Mouse (Mus musculus): ENCODE data around the gene Impg2. TPM values are rescaled to one million over a fixed set of nuclear protein-coding genes. Genes with fewer than 3 reads are reported as not detected.

The Impg2 gene
- polyA plus RNA-seq, 1 experiment from 2014 or later = 0.20 TPM

GRCm38 (mm10) chr16:56307575-56307974 lies 103.5 kb downstream of the Impg2 start:
- H3K4me2 ChIP-seq = no peak overlapping the region
- 0 out of 2 replicates have a peak, but pooled peaks cover 4% of the 10 kb centered on the region for H3K4me1 ChIP-seq
- no peak for ATAC-seq (ENCODE audit: insufficient number of reproducible peaks, low FRiP score, low TSS enrichment, low read depth)
- no peak overlapping the region for H3K9ac ChIP-seq
- WGBS = 50% methylated on average over 4 of the region's 4 CpGs
- no peaks in the 10 kb centered on the region for H3K27me3 ChIP-seq
- H3K36me3 ChIP-seq = no peaks in the 10 kb centered on the region
- no peak overlapping the region for H3K4me3 ChIP-seq
- no peaks in the 10 kb centered on the region for H3K9me3 ChIP-seq
- no peak overlapping the region for H3K27ac ChIP-seq

GRCm38 (mm10) chr16:56311291-56311690 lies 107.2 kb downstream of the Impg2 start:
- Histone ChIP-seq H3K4me3 (no peak overlapping the region), H3K4me2 (no peak overlapping the region), H3K27ac (no peak overlapping the region), H3K27me3 (no peaks in the 10 kb centered on the region), H3K4me1 (no peaks in the 10 kb centered on the region), H3K36me3 (no peaks in the 10 kb centered on the region), H3K9ac (no peak overlapping the region), H3K9me3 (no peaks in the 10 kb centered on the region)
- no peak for ATAC-seq (ENCODE audit: insufficient number of reproducible peaks, low FRiP score, low TSS enrichment, low read depth)

Other genes starting within 250 kb of the Impg2 start
- gene Rpl24, start 238.0 kb upstream of the Impg2 start, polyA plus RNA-seq (2015; fragmentation: Nextera tagmentation; extraction: Ambion mirVana) = 617 and 730 TPM in 2 replicates
- gene Zbtb11, start 230.4 kb upstream of the Impg2 start, polyA plus RNA-seq (2015; fragmentation: Nextera tagmentation; extraction: Ambion mirVana) = 17.7 and 20.9 TPM in 2 replicates
- gene Pcnp, start 174.6 kb upstream of the Impg2 start, polyA plus RNA-seq (2015; fragmentation: Nextera tagmentation; extraction: Ambion mirVana) = 220 and 225 TPM in 2 replicates
- gene Trmt10c, start 166.5 kb upstream of the Impg2 start, polyA plus RNA-seq (2015; fragmentation: Nextera tagmentation; extraction: Ambion mirVana) = 24.3 and 24.7 TPM in 2 replicates
- 36.1 and 36.9 TPM in 2 replicates for gene Senp7, start 156.0 kb upstream of the Impg2 start, polyA plus RNA-seq (2015; fragmentation: Nextera tagmentation; extraction: Ambion mirVana)

All from limb, embryonic 15.5 days (tissue).